26 mouse cellular contexts compared by ENCODE assay signal in genomic region chr12:59076996-59077395, GRCm38 (mm10).
"Had no signal": no experiment of that assay in that cellular context is flagged by ENCODE, and none has a peak within 500 bp of the region (broad histone marks: within the 10 kb centered on the region; RNA-seq: fewer than 3 reads in every experiment).

No protein-coding gene starts in this region.

- H3K4me1 ChIP-seq: heart, embryonic 13.5 days; heart, embryonic 15.5 days; hindbrain, embryonic 10.5 days; hindbrain, embryonic 12.5 days; intestine, embryonic 15.5 days; kidney, embryonic 15.5 days; limb, embryonic 13.5 days; limb, embryonic 15.5 days; liver, embryonic 12.5 days had no signal

- H3K27ac ChIP-seq: gastrocnemius, adult 2 months; heart, adult 2 months; heart, embryonic 13.5 days; heart, embryonic 15.5 days; hindbrain, embryonic 10.5 days; hindbrain, embryonic 12.5 days; hindbrain, embryonic 14.5 days; intestine, embryonic 15.5 days; kidney, embryonic 15.5 days; kidney, postnatal 0 days; limb, embryonic 13.5 days; limb, embryonic 15.5 days; liver, embryonic 12.5 days; liver, embryonic 14.5 days had no signal

- H3K9me3 ChIP-seq: heart, embryonic 15.5 days; hindbrain, embryonic 10.5 days; hindbrain, embryonic 12.5 days; intestine, embryonic 15.5 days; kidney, embryonic 15.5 days; limb, embryonic 13.5 days; limb, embryonic 15.5 days; liver, embryonic 12.5 days had no signal

- H3K27me3 ChIP-seq: heart, embryonic 13.5 days; heart, embryonic 15.5 days; hindbrain, embryonic 12.5 days; intestine, embryonic 15.5 days; kidney, embryonic 15.5 days; limb, embryonic 13.5 days; limb, embryonic 15.5 days; liver, embryonic 12.5 days had no signal

- ATAC-seq: hindbrain, embryonic 16.5 days; inflammation-experienced regulatory T-cells, adult 6 months; liver, embryonic 12.5 days had no signal

- DNase-seq: gastrocnemius, adult 2 months; gastrocnemius, postnatal 10 days; gastrocnemius, postnatal 25 days; heart, adult 2 months; heart, postnatal 4 days; kidney, adult 18-20 months; kidney, adult 8-10 months; kidney, postnatal 14 days; kidney, postnatal 36 days; layer of hippocampus, adult 9-11 months; layer of hippocampus, postnatal 36 days; left cerebral cortex, postnatal 4 days had no signal

- H3K4me3 ChIP-seq: gastrocnemius, adult 2 months; heart, adult 2 months; heart, embryonic 13.5 days; heart, embryonic 15.5 days; hindbrain, embryonic 10.5 days; hindbrain, embryonic 12.5 days; intestine, embryonic 15.5 days; kidney, embryonic 15.5 days; limb, embryonic 13.5 days; limb, embryonic 15.5 days; liver, embryonic 12.5 days had no signal
